Mouse (Mus musculus): ENCODE results near the gene Gm10762. TPM values are rescaled to one million over a fixed set of nuclear protein-coding genes. Genes with fewer than 3 reads are reported as not detected.

The Gm10762 gene
- polyA plus RNA-seq, 1 experiment from 2014 or later, result 22.8 TPM

- H3K4me3 ChIP-seq (ENCODE audit: low read depth, low read length), result no peak overlapping the region
- H3K36me3 ChIP-seq (ENCODE audit: control insufficient read depth, insufficient read depth, low read length), result no peaks in the 10 kb centered on the region; the same call in 1 of the 2 replicates
- H3K27me3 ChIP-seq (ENCODE audit: control insufficient read depth, insufficient read depth, low read length), result no peaks in the 10 kb centered on the region
- H3K9me3 ChIP-seq (ENCODE audit: control insufficient read depth, low read length), result no peaks in the 10 kb centered on the region
- H3K9ac ChIP-seq (ENCODE audit: low read length), result no peak overlapping the region
- ATAC-seq (replicated peaks; ENCODE audit: low FRiP score) (no peak), DNase-seq (ENCODE audit: low spot score) (no peak)
- H3K4me1 ChIP-seq (replicated peaks; ENCODE audit: control insufficient read depth, insufficient read depth, low read length), result no peaks in the 10 kb centered on the region
- no peak overlapping the region for H3K27ac ChIP-seq (ENCODE audit: low read depth, low read length)
- H3K4me2 ChIP-seq (ENCODE audit: low read depth, low read length, severe bottlenecking), result no peak overlapping the region
These were observed 36.8 kb downstream of the Gm10762 start for GRCm38 (mm10) chr2:128930704-128931103.

GRCm38 (mm10) chr2:128928446-128928845 is 39.1 kb downstream of the Gm10762 start:
- no peak for ATAC-seq (replicated peaks; ENCODE audit: low FRiP score)
- no peak overlapping the region for H3K9ac ChIP-seq (ENCODE audit: low read length)
- H3K27ac ChIP-seq (ENCODE audit: low read depth, low read length), result no peak overlapping the region
- H3K4me2 ChIP-seq (ENCODE audit: low read depth, low read length, severe bottlenecking), result no peak overlapping the region
- H3K27me3 ChIP-seq (ENCODE audit: control insufficient read depth, insufficient read depth, low read length), result no peaks in the 10 kb centered on the region
- no peaks in the 10 kb centered on the region; the same call in 1 of the 2 replicates for H3K36me3 ChIP-seq (ENCODE audit: control insufficient read depth, insufficient read depth, low read length)
- H3K9me3 ChIP-seq (ENCODE audit: control insufficient read depth, low read length), result no peaks in the 10 kb centered on the region
- H3K4me3 ChIP-seq (ENCODE audit: low read depth, low read length), result no peak overlapping the region
- no peak for DNase-seq (ENCODE audit: low spot score)
- 85% methylated on average over 3 of the region's 3 CpGs for WGBS
- no peaks in the 10 kb centered on the region for H3K4me1 ChIP-seq (replicated peaks; ENCODE audit: control insufficient read depth, insufficient read depth, low read length)

GRCm38 (mm10) chr2:128924799-128925198 is 42.7 kb downstream of the Gm10762 start:
- no peak overlapping the region for H3K4me3 ChIP-seq (ENCODE audit: low read depth, low read length)
- H3K4me2 ChIP-seq (ENCODE audit: low read depth, low read length, severe bottlenecking), result no peak overlapping the region
- H3K27ac ChIP-seq (ENCODE audit: low read depth, low read length), result no peak overlapping the region
- H3K9ac ChIP-seq (ENCODE audit: low read length), result no peak overlapping the region
- 92% methylated on average over 4 of the region's 4 CpGs for WGBS
- no peaks in the 10 kb centered on the region for H3K4me1 ChIP-seq (replicated peaks; ENCODE audit: control insufficient read depth, insufficient read depth, low read length)
- no peak for DNase-seq (ENCODE audit: low spot score)
- H3K27me3 ChIP-seq (ENCODE audit: control insufficient read depth, insufficient read depth, low read length), result no peaks in the 10 kb centered on the region
- no peak for ATAC-seq (replicated peaks; ENCODE audit: low FRiP score)
- H3K36me3 ChIP-seq (ENCODE audit: control insufficient read depth, insufficient read depth, low read length), result no peaks in the 10 kb centered on the region; the same call in 1 of the 2 replicates
- no peaks in the 10 kb centered on the region for H3K9me3 ChIP-seq (ENCODE audit: control insufficient read depth, low read length)

Small RNA genes within 50 kb of the gene (microRNA-seq; reads per million reads assigned to microRNA genes)
- not detected for gene Gm22859 (ENCODE audit: insufficient number of aligned reads)

Other genes starting within 250 kb of the Gm10762 start
- gene Tmem87b, start 149.6 kb downstream of the Gm10762 start, polyA plus RNA-seq (2014; fragmentation: Nextera tagmentation; extraction: Ambion mirVana), result 21.9 and 24.2 TPM in 2 replicates
- gene Fbln7, start 104.7 kb downstream of the Gm10762 start, polyA plus RNA-seq (2014; fragmentation: Nextera tagmentation; extraction: Ambion mirVana), result 2.2 and 2.9 TPM in 2 replicates
- gene Zc3h8, start 23.6 kb downstream of the Gm10762 start, polyA plus RNA-seq (2014; fragmentation: Nextera tagmentation; extraction: Ambion mirVana), result 10.4 and 10.8 TPM in 2 replicates
- 2.8 and 2.9 TPM in 2 replicates for gene Zc3h6, start 323 bp downstream of the Gm10762 start, polyA plus RNA-seq (2014; fragmentation: Nextera tagmentation; extraction: Ambion mirVana)
- 0.05 and 0.08 TPM in 2 replicates for gene Vinac1, start 80.4 kb upstream of the Gm10762 start, polyA plus RNA-seq (2014; fragmentation: Nextera tagmentation; extraction: Ambion mirVana)
- 16.7 and 16.8 TPM in 2 replicates for gene Ttl, start 98.2 kb upstream of the Gm10762 start, polyA plus RNA-seq (2014; fragmentation: Nextera tagmentation; extraction: Ambion mirVana)
- gene Polr1b, start 133.3 kb upstream of the Gm10762 start, polyA plus RNA-seq (2014; fragmentation: Nextera tagmentation; extraction: Ambion mirVana), result 30.9 and 33.9 TPM in 2 replicates
- gene Chchd5, start 162.0 kb upstream of the Gm10762 start, polyA plus RNA-seq (2014; fragmentation: Nextera tagmentation; extraction: Ambion mirVana), result 24.5 TPM in 2 replicates
- 70.7 and 72.8 TPM in 2 replicates for gene Slc20a1, start 231.0 kb upstream of the Gm10762 start, polyA plus RNA-seq (2014; fragmentation: Nextera tagmentation; extraction: Ambion mirVana)